Mouse (Mus musculus): ENCODE measurements at regions not wholly inside any gene's neighbourhood (a gene's known extent, or its start where the extent isn't known, plus 50 kb on each side); places are given as distances from the start of the nearest gene placed in this dataset.

DNA sequence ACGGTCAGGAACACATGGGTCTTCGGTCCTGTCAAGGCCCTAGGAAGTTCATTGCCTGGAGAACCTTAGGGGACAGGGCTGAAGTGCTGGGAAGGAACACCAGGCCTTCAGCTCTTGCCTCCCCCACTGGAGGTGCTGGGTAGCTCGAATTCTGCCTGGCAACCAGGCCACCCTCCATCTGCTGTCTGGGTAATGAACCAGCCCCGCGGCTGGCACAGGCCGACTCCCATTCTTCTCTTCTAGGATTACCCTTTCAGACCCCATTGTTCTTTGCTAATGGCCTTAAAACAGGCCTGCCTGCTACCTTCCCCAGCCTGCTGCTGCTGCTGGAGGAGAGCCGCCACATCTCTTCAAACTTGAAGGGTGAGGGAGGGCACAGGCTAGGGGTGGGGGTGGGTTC lies 71.2 kb downstream of the Gadd45g start:
- Histone ChIP-seq H3K27ac (no peak overlapping the region), H3K4me1 (replicated peaks) (peaks cover 34% of the 10 kb centered on the region), H3K36me3 (no peaks in the 10 kb centered on the region), H3K27me3 (replicated peaks) (no peaks in the 10 kb centered on the region), H3K9me3 (no peaks in the 10 kb centered on the region), H3K4me3 (replicated peaks) (no peak overlapping the region), H3K4me2 (replicated peaks) (no peak overlapping the region), H3K9ac (no peak overlapping the region)
- no peak for ATAC-seq
- WGBS, result 65% methylated on average over 7 of the region's 7 CpGs

DNA sequence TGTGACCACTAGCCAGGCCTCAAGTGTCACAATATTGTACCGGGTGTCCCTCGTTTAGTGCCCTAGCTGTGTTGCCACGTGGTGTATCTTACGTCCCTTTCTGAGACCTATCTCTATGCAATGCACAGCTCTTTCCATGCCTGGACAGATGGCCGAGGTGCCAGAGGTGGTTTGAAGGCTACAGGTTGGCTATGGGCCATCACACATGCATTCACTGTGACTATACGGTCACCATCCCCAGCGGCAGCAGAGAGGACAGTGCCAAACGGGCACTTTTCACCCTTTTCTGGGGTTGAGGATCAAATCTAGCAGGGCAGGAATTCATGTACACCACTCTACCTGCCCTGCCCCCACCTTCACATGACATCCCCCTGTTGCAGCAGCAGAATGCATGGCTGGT lies 71.6 kb downstream of the Gadd45g start:
- Histone ChIP-seq H3K4me2 (replicated peaks) (no peak overlapping the region), H3K9me3 (no peaks in the 10 kb centered on the region), H3K27ac (no peak overlapping the region), H3K27me3 (replicated peaks) (no peaks in the 10 kb centered on the region), H3K4me1 (replicated peaks) (peaks cover 34% of the 10 kb centered on the region), H3K4me3 (replicated peaks) (no peak overlapping the region), H3K36me3 (no peaks in the 10 kb centered on the region), H3K9ac (no peak overlapping the region)
- WGBS, result 73% methylated on average over 8 of the region's 8 CpGs
- ATAC-seq, result no peak

DNA sequence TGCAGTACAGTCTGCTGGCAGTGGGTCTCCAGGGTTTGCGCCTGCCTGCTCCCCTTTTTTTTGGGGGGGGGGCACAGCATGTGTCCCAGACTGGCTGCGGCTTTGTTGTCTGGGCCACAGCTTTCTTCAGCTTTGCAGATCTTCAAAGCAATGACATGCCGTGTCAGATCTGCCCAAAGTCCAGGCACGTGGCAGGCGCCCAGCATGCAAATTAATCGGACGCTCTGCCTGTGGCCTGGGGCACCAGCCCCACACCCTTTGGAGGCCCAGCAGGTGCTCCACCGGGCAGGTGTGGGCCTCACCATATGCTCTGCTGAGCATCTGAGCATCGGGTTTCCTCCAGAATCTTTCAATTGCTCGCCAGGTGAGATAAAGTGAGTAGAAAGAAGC lies 72.3 kb downstream of the Gadd45g start:
- Histone ChIP-seq H3K9me3 (no peaks in the 10 kb centered on the region), H3K9ac (no peak overlapping the region), H3K4me2 (replicated peaks) (no peak overlapping the region; the same call in 1 of the 2 replicates), H3K27ac (no peak overlapping the region), H3K4me1 (replicated peaks) (peaks cover 34% of the 10 kb centered on the region), H3K27me3 (replicated peaks) (no peaks in the 10 kb centered on the region), H3K36me3 (no peaks in the 10 kb centered on the region), H3K4me3 (replicated peaks) (no peak overlapping the region)
- peak; percentile 77 for ATAC-seq
- WGBS, result 41% methylated on average over 10 of the region's 10 CpGs

DNA sequence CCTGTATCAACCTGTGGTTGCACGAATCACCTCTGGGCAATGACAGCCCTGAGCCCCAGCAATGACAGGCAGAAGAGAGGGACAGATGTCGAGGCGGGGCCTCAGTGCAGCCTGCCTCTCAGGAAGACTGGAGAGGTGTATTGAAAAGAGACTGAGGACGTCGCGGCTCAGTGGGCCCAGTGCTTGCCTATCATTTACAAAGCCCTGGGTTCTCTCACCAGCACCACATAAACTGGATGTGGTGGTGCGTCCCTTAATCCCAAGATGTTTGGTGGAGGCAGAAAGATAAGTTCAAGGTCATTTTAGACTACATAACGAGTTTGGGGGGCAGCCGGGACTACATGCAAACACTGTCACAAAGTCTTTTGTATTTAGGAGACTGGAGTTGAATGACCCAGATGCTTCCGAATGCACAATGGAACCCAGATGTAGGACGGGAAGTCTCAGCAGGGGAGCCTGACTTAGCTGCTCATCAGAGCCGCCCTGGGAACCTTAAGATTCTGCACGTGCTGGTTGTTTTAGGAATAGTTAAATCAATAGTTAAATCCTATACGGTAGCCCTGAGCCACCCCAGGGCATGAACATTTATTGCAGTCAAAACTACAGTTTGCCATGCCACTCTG lies 72.8 kb downstream of the Gadd45g start:
- no peak overlapping the region for H3K27ac ChIP-seq
- H3K9me3 ChIP-seq, result no peaks in the 10 kb centered on the region
- peaks cover 34% of the 10 kb centered on the region for H3K4me1 ChIP-seq (replicated peaks)
- H3K4me3 ChIP-seq (replicated peaks), result no peak overlapping the region
- ATAC-seq, result peak; percentile 46; the same call in 1 of the 2 replicates
- no peaks in the 10 kb centered on the region for H3K36me3 ChIP-seq
- no peak overlapping the region for H3K9ac ChIP-seq
- no peak overlapping the region for H3K4me2 ChIP-seq (replicated peaks)
- no peaks in the 10 kb centered on the region for H3K27me3 ChIP-seq (replicated peaks)
- 56% methylated on average over 14 of the region's 14 CpGs for WGBS

DNA sequence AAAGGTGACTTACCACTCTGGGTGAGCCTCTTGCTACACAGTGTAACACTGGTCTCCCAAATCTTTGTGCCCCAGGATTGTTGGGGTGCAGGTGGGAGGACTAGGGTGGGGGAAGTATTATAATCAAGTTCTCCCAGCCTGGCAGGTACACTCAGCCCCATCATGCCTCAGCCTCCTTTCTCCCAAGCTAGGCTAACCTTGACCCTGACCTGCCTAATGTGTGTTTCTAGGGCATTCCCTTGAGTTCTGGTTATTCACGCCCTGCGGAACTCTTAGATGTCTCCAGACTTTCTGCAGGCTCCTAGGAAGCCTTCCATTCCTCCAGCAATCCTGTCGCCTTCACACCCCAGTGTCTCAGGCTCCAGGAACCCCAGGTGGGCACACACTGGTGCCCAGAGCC lies 73.5 kb downstream of the Gadd45g start:
- Histone ChIP-seq H3K9ac (no peak overlapping the region), H3K4me3 (replicated peaks) (no peak overlapping the region), H3K4me1 (replicated peaks) (peaks cover 34% of the 10 kb centered on the region), H3K27me3 (replicated peaks) (no peaks in the 10 kb centered on the region), H3K27ac (no peak overlapping the region), H3K9me3 (no peaks in the 10 kb centered on the region), H3K4me2 (replicated peaks) (no peak overlapping the region), H3K36me3 (no peaks in the 10 kb centered on the region)
- no peak for ATAC-seq
- 83% methylated on average over 3 of the region's 3 CpGs for WGBS

DNA sequence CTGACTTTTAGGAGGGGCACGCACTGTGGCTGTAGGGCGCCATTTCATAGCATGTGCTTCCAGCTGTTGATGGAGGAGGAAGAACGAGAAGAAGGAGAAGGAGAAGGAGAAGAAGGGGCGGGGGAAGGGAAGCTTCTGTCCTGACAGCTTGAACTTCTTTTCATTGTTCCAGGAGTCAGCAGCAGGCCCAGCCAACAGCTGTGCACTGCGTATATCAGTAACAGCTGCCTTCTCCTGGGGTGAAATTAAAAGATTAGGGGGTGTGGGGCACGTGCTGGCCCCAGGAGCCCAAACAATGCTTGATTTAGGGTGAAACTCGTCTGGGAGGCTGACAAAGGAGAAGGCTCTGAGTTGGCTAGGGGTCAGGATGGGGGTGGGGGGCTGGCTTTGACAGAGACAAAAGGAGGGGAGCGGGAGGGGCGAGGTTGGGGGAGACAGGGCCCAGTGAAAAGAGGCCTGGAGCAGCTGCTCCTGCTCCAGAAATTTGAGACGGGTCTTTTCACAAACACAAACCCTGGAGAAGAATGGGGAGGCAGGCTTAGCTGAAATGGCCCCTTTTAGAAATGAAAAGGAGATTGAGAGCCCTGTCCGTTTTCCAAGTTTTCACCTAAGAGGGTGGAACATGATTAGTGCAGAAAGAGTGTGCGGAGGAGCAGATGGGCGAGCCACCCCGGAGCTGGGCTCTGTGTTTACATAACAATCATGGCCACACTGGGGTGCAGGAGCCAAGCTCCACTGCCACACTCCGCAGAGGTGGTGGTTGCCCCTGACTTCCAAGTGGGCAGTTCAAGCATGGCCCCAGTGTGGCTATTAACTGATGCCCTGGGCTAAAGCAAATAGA lies 74.3 kb downstream of the Gadd45g start:
- H3K36me3 ChIP-seq, result no peaks in the 10 kb centered on the region
- no peaks in the 10 kb centered on the region for H3K27me3 ChIP-seq (replicated peaks)
- peaks cover 34% of the 10 kb centered on the region for H3K4me1 ChIP-seq (replicated peaks)
- WGBS, result 22% methylated on average over 15 of the region's 15 CpGs
- no peaks in the 10 kb centered on the region for H3K9me3 ChIP-seq
- no peak overlapping the region for H3K4me3 ChIP-seq (replicated peaks)
- H3K4me2 ChIP-seq (replicated peaks), result 0 out of 2 replicates have a peak overlapping the region, but pooled peaks have one; percentile 6
- H3K9ac ChIP-seq, result no peak overlapping the region
- peak; percentile 58 for ATAC-seq
- H3K27ac ChIP-seq, result peak overlapping the region; percentile 4

DNA sequence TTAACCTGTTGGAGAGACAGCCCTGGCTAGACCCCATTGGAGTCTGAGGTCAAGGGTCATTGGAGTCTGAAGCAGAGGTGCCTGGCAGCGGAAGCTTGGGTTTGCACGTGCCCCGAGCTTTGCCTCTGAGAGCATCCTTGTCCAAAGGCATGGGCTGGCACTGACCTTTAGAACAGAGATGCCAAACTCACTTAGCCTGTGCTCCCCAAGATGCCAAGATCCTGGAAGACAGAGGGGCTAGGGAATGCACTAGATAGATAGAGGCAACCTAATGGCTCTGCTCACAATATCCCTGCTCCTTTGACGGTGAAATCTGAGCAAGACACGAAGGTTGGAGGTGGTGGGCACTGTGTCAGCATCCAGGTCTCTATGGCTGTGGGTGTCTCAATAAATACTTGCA lies 75.1 kb downstream of the Gadd45g start:
- no peak overlapping the region for H3K4me2 ChIP-seq (replicated peaks)
- H3K4me3 ChIP-seq (replicated peaks), result no peak overlapping the region
- WGBS, result 70% methylated on average over 5 of the region's 5 CpGs
- no peak overlapping the region for H3K27ac ChIP-seq
- H3K4me1 ChIP-seq (replicated peaks), result peaks cover 34% of the 10 kb centered on the region
- ATAC-seq, result no peak
- H3K9ac ChIP-seq, result no peak overlapping the region
- H3K36me3 ChIP-seq, result no peaks in the 10 kb centered on the region
- no peaks in the 10 kb centered on the region for H3K9me3 ChIP-seq
- H3K27me3 ChIP-seq (replicated peaks), result no peaks in the 10 kb centered on the region

DNA sequence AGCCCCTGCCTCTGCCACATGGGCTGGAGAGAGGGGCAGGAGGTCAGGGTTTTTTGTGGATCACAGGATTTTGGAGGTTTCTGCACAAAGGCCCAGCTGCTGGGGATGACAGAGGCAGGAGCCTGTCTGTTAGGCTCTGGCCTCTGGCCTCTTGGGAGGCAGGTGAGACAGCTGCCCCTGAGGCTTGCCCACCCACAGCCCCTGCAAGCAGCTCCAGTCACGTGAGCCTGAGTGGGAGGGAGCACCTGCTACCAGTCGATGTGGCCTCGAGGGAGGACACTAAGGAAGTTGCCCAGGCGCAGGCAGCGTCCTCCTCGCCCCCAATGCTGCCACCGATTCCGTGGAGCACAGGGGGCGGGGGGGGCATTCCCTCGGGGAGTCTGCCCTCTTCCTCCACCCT lies 80.3 kb downstream of the Gadd45g start:
- H3K4me2 ChIP-seq (replicated peaks), result no peak overlapping the region
- H3K4me1 ChIP-seq (replicated peaks), result no peaks in the 10 kb centered on the region
- no peak overlapping the region for H3K4me3 ChIP-seq (replicated peaks)
- 55% methylated on average over 10 of the region's 10 CpGs for WGBS
- no peak overlapping the region for H3K27ac ChIP-seq
- H3K36me3 ChIP-seq, result no peaks in the 10 kb centered on the region
- no peaks in the 10 kb centered on the region for H3K9me3 ChIP-seq
- no peak overlapping the region for H3K9ac ChIP-seq
- ATAC-seq, result no peak
- no peaks in the 10 kb centered on the region for H3K27me3 ChIP-seq (replicated peaks)

DNA sequence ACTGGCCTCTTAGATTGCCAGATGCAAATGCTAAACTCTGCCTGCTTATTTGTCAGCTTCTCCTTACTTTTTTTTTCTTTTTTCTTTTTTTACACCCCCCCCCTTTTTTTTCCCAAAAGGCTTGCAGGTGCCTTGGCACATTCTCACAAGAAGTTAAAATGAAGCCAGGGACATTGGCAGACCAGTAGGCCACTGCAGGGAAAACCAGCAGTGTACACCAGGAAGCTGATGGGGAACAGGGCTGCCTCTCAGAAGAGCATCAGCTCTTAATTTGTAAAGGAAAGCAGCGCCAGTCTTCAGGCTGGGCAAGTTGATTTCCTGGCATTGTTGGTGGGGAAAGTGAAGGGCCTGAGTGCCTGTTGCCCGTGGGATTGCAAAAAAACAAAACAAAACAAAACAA lies 83.3 kb downstream of the Gadd45g start:
- no peak for ATAC-seq
- WGBS, result 59% methylated on average over 2 of the region's 2 CpGs
- Histone ChIP-seq H3K4me1 (replicated peaks) (no peaks in the 10 kb centered on the region), H3K9me3 (no peaks in the 10 kb centered on the region), H3K27me3 (replicated peaks) (no peaks in the 10 kb centered on the region), H3K9ac (no peak overlapping the region), H3K36me3 (no peaks in the 10 kb centered on the region), H3K4me3 (replicated peaks) (no peak overlapping the region), H3K4me2 (replicated peaks) (no peak overlapping the region), H3K27ac (no peak overlapping the region)

DNA sequence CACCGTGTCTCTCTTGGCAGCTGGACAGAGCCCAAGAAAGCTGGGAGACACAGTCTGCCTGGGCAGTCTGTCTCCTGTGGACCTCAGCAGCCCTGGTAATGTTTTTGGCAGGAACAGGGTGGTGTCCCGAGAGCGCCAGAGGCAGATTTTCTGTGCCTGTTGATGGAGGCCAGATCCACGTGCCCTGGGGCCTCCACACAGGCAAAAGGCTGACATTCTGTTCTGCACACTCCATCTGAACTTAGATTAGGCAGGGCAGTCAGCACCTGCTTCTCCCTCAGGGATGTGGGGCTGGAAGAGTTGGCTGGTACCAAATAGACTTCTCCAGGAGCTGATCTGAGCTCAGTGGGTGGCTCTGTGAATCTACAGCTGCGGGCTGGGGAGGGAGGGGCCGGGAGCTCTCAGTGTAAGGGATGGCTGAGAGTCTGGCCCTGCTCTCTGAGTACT lies 83.8 kb downstream of the Gadd45g start:
- 43% methylated on average over 6 of the region's 6 CpGs for WGBS
- H3K36me3 ChIP-seq, result no peaks in the 10 kb centered on the region
- peak; percentile 47; the same call in 1 of the 2 replicates for ATAC-seq
- no peaks in the 10 kb centered on the region for H3K27me3 ChIP-seq (replicated peaks)
- no peaks in the 10 kb centered on the region for H3K9me3 ChIP-seq
- no peak overlapping the region for H3K4me2 ChIP-seq (replicated peaks)
- H3K4me3 ChIP-seq (replicated peaks), result no peak overlapping the region
- H3K4me1 ChIP-seq (replicated peaks), result no peaks in the 10 kb centered on the region
- no peak overlapping the region for H3K9ac ChIP-seq
- no peak overlapping the region for H3K27ac ChIP-seq

DNA sequence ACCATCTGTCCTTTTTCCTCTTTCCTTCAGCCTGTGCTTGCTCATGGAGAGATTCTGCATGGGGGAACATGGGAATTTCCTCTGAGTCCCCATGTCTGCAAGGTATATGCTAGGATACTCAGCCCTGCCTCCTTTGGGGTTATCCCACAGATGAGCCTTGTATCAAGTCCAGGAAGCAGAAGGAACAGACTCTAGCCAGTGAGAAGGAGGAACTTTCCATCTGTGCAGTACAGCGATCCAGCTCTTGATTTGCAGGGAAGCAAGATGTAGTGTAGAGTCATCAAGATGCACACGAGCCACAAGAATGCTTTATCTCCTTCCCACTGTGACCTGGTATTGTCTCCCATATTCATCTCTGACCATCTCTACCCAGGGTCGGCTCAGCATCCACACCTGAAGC lies 84.5 kb downstream of the Gadd45g start:
- H3K9ac ChIP-seq, result no peak overlapping the region
- no peaks in the 10 kb centered on the region for H3K4me1 ChIP-seq (replicated peaks)
- H3K4me3 ChIP-seq (replicated peaks), result no peak overlapping the region
- H3K36me3 ChIP-seq, result no peaks in the 10 kb centered on the region
- no peaks in the 10 kb centered on the region for H3K27me3 ChIP-seq (replicated peaks)
- H3K27ac ChIP-seq, result no peak overlapping the region
- 81% methylated on average over 3 of the region's 3 CpGs for WGBS
- no peak for ATAC-seq
- H3K4me2 ChIP-seq (replicated peaks), result no peak overlapping the region
- H3K9me3 ChIP-seq, result no peaks in the 10 kb centered on the region

DNA sequence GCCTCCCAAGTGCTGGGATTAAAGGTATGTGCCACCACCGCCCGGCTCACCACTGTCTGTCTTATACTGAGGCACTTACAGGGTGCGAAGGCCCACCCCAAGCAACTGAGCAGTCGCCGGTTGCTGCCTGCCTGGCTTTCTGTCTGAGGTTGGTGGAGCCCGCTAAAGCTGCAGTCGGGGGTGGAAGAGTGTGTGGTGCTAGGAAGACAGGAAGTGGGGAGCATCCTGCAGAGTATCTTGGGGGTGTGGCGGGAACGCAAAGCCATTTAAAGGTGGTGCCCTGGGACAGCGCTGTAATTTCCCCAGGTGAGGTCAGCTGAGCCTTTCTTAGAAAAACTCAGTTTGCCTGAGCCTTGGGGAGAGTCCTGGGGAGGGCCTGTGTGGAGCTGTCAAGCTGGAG lies 89.3 kb downstream of the Gadd45g start:
- H3K4me2 ChIP-seq (replicated peaks), result no peak overlapping the region
- no peaks in the 10 kb centered on the region for H3K4me1 ChIP-seq (replicated peaks)
- H3K27ac ChIP-seq, result no peak overlapping the region
- H3K9me3 ChIP-seq, result no peaks in the 10 kb centered on the region
- H3K9ac ChIP-seq, result no peak overlapping the region
- no peaks in the 10 kb centered on the region for H3K27me3 ChIP-seq (replicated peaks)
- WGBS, result 77% methylated on average over 10 of the region's 10 CpGs
- ATAC-seq, result no peak
- H3K36me3 ChIP-seq, result no peaks in the 10 kb centered on the region
- no peak overlapping the region for H3K4me3 ChIP-seq (replicated peaks)

DNA sequence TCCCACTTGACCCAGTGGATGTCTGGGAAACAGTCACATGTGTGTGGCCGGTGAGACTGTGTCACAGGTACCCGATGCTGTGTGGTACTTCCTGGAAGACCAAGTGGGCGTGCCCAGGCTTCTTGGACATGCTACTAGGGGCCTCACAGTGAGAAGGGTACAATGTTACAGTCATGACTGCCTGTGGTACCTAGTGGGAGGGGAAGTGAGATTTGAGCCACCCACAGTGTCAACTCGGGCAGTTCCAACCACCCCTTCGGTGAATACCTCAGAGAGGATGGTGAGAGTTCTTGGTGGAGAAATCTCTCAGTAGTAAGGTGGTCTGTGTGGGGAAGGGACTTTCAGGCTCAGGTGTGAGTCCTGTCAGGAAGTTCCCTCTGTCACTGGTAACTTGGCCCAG lies 90.0 kb downstream of the Gadd45g start:
- no peak overlapping the region for H3K4me2 ChIP-seq (replicated peaks)
- no peak overlapping the region for H3K27ac ChIP-seq
- no peak overlapping the region for H3K4me3 ChIP-seq (replicated peaks)
- no peaks in the 10 kb centered on the region for H3K4me1 ChIP-seq (replicated peaks)
- ATAC-seq, result no peak
- WGBS, result 88% methylated on average over 5 of the region's 5 CpGs
- no peaks in the 10 kb centered on the region for H3K9me3 ChIP-seq
- no peaks in the 10 kb centered on the region for H3K36me3 ChIP-seq
- H3K9ac ChIP-seq, result no peak overlapping the region
- H3K27me3 ChIP-seq (replicated peaks), result no peaks in the 10 kb centered on the region

All from intestine, embryonic 15.5 days (tissue).